Mouse (Mus musculus) effector memory CD4-positive, alpha-beta T cell, adult 7 months (primary cell): ENCODE measurements around the gene Olfr910. TPM values are rescaled to one million over a fixed set of nuclear protein-coding genes. Genes with fewer than 3 reads are reported as not detected.

Experiments
- polyA plus RNA-seq: library from polyadenylated mRNA; unstranded; fragments of 100-300 nt; shearing (Covaris generic); gene quantifications from one replicate; pipeline ENCODE4 v1.2.1, GENCODE M21; 2017

The Olfr910 gene
- not detected for polyA plus RNA-seq

GRCm38 (mm10) chr9:38537549-38537948, at the start of gene Olfr910:
Gene Olfr910, plus strand, starts transcription at chr9:38537849.

DNA sequence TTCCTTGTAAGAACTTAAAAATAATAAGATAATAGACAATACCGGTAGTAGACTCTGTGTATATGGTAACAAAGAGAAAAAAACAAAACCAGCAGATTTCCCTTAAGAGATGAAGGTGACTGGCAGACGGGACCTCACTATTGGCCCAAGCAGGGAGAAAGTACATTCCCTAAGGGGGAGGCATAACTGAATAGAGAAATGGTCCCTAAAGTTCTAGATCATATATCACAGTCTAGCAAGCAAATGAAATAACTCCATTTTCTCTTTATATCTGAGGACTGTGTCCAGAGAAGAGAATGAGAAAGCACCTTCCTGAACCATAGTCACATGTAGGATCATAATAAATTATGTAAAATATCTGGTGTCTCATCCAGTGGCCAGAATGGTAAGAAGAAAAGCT, 42.1 kb upstream of the Olfr910 start, which contains the start of gene Olfr907:
Olfr907 (plus strand) TSS at position 301 of the 400 bp plus-strand sequence.

GRCm38 (mm10) chr9:38521280-38521679, 16.4 kb upstream of the Olfr910 start, which contains the start of gene Olfr911-ps1:
Gene Olfr911-ps1, plus strand, starts transcription at chr9:38521580.

GRCm38 (mm10) chr9:38579878-38580277, 42.2 kb downstream of the Olfr910 start, which contains the start of gene Olfr912:
Gene Olfr912, plus strand, starts transcription at chr9:38580178.

Other genes with a start within 250 kb of the Olfr910 start
- gene Olfr896-ps1, start 246.7 kb upstream of the Olfr910 start, polyA plus RNA-seq, result not detected
- gene Olfr25, start 208.8 kb upstream of the Olfr910 start, polyA plus RNA-seq, result not detected
- 0.34 TPM for gene Olfr898, start 189.4 kb upstream of the Olfr910 start, polyA plus RNA-seq
- gene Olfr250, start 171.0 kb upstream of the Olfr910 start, polyA plus RNA-seq, result not detected
- gene Olfr251, start 160.8 kb upstream of the Olfr910 start, polyA plus RNA-seq, result 0.17 TPM
- not detected for gene Olfr147, start 136.2 kb upstream of the Olfr910 start, polyA plus RNA-seq
- gene Olfr901, start 108.4 kb upstream of the Olfr910 start, polyA plus RNA-seq, result not detected
- gene Olfr902, start 90.2 kb upstream of the Olfr910 start, polyA plus RNA-seq, result not detected
- gene Olfr904, start 74.7 kb upstream of the Olfr910 start, polyA plus RNA-seq, result 0.12 TPM
- gene Olfr905, start 66.7 kb upstream of the Olfr910 start, polyA plus RNA-seq, result 0.20 TPM
- not detected for gene Olfr906, start 50.8 kb upstream of the Olfr910 start, polyA plus RNA-seq
- not detected for gene Olfr907, start 42.0 kb upstream of the Olfr910 start, polyA plus RNA-seq
- not detected for gene Olfr911-ps1, start 16.3 kb upstream of the Olfr910 start, polyA plus RNA-seq
- 0.06 TPM for gene Olfr912, start 42.3 kb downstream of the Olfr910 start, polyA plus RNA-seq
- not detected for gene Olfr913, start 54.9 kb downstream of the Olfr910 start, polyA plus RNA-seq
- not detected for gene Olfr914, start 67.3 kb downstream of the Olfr910 start, polyA plus RNA-seq
- gene Olfr916, start 122.0 kb downstream of the Olfr910 start, polyA plus RNA-seq, result 0.22 TPM
- gene Olfr917, start 128.0 kb downstream of the Olfr910 start, polyA plus RNA-seq, result not detected
- not detected for gene Olfr918, start 136.8 kb downstream of the Olfr910 start, polyA plus RNA-seq
- not detected for gene Olfr919, start 165.8 kb downstream of the Olfr910 start, polyA plus RNA-seq
- 28.5 TPM for gene Vwa5a, start 180.4 kb downstream of the Olfr910 start, polyA plus RNA-seq
- not detected for gene Olfr920, start 214.4 kb downstream of the Olfr910 start, polyA plus RNA-seq
- gene Olfr921, start 235.2 kb downstream of the Olfr910 start, polyA plus RNA-seq, result not detected